Mouse (Mus musculus) adrenal gland, postnatal 10 days (tissue): ENCODE data around the gene Myl3. TPM values are rescaled to one million over a fixed set of nuclear protein-coding genes. Genes with fewer than 3 reads are reported as not detected.
A peak's percentile ranks its signal among the peaks of the same experiment; 100 is the strongest.

Experiments used
- DNase-seq: peaks from one replicate; pipeline ENCODE4 v3.0.0; 2021; ENCODE audit warnings: mixed read lengths
- total RNA-seq, 2 experiments: library from RNA; stranded (reverse); gene quantifications; 2 replicates each; pipeline ENCODE4 v1.2.3; 2021

Gene Myl3
- total RNA-seq, 2 experiments from 2014 or later: 10.6 to 78.0 TPM

DNA sequence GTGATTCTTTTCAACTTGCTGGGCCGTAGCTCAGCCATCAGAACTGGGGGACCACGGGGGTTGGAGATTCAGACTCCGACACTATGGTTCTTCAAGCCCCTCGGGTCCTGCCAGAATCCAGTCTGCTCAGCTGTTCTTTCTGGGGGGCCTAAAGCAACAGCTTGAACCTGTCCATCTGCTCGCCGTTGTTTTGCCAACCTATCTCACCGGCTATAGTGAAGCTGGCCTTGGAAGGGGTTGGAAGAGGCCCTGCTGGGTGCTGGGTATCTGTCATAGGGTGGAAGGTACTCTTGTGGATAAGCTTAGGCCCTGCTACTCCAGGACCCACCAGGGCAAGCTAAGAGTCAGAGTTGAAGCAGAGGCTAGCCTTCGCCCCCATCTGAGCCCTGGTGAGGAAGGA, 19.2 kb downstream of the Myl3 start:
- DNase-seq: no peak

DNA sequence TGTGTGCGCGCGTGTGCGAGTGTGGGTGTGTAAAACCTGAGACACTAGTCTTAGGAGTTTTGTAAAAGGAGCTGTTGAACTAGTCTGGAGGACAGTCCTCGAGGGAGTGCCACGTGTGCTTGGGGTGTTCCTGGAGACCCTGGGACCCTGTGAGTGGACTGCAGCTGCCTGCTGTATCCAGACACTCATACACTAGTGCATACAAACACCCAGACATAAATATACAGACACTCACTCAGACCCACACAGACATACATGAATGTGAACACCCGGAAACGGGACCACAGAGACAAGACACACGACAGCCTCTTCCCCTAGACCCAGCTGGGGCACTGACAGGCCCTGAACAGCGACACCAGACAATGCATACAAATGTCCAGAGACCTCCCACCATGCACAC, 21.1 kb downstream of the Myl3 start:
- DNase-seq: no peak

- DNase-seq: no peak
These were observed 21.7 kb downstream of the Myl3 start for GRCm38 (mm10) chr9:110763405-110763804.

GRCm38 (mm10) chr9:110772336-110772735, 30.7 kb downstream of the Myl3 start:
- DNase-seq: no peak

GRCm38 (mm10) chr9:110774403-110775268, 33.0 kb downstream of the Myl3 start:
- DNase-seq: peak; percentile 36

GRCm38 (mm10) chr9:110775269-110776022, 33.8 kb downstream of the Myl3 start:
- no peak for DNase-seq

- DNase-seq: no peak
These were observed 36.4 kb downstream of the Myl3 start for GRCm38 (mm10) chr9:110778100-110778499.

- no peak for DNase-seq
These were observed 36.9 kb downstream of the Myl3 start for GRCm38 (mm10) chr9:110778559-110778958.

- DNase-seq: peak; percentile 29
These were observed 37.7 kb downstream of the Myl3 start for GRCm38 (mm10) chr9:110779242-110779913.

- peak; percentile 99 for DNase-seq
These were observed 39.6 kb downstream of the Myl3 start for GRCm38 (mm10) chr9:110781256-110781721.

- peak; percentile 95 for DNase-seq
These were observed 40.1 kb downstream of the Myl3 start for GRCm38 (mm10) chr9:110781731-110782130.

DNA sequence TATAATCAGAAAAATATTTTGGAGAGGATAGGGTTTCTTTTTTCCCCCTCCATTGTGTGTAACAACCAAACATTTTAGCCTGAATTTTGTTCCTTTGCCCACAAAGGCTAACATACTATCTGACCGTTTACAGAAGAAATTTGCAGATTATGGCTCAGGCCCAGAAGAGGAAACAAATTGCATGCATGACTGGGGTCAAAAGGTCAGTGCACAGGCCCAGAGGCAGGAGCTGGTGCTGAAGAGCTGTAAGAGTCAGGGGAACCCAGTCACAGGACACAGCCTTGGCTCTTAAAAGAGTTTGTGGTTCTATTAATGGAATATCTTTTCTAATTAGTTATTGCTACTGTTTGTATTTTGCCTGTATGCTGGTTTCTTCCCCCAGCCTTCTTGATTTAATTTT, 42.0 kb downstream of the Myl3 start:
- no peak for DNase-seq

DNA sequence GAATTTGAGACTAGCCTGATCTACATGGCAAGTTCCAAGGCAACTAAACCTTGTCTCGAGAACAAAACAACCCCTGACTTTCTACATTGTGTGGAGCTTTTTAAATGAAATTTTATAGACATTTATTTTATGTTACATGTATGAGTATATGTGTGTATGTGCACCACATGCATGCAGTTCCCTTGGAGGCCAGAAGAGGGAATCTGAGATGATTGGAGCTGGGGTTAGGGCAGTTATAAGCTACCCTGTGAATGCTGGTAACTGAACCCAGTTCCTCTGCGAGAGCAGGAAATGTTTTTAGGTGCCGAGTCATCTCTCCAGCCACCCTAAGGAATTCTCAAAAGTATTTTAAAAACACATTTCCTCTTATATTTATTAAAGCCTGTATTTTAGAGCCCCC, 46.5 kb downstream of the Myl3 start:
- no peak for DNase-seq

DNA sequence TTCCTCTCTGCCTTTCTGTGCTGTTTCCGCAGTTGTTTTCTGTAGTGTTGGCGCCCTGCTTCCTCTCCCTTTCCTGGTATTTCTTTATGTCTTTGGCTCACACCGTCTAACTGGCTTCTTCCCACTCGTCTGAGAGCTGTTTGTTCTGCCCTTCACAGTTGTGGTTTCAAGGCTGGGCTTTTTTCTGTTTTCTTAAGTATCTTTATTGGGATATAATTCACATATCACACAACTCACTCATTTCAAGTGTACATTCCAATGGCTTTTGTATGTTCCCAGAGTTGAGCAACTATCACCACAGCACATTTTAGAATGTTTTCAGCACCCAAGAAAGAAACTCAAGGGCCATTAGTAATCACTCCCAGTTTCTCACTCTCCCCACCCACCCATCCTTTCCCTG, 48.8 kb downstream of the Myl3 start:
- DNase-seq: no peak

DNA sequence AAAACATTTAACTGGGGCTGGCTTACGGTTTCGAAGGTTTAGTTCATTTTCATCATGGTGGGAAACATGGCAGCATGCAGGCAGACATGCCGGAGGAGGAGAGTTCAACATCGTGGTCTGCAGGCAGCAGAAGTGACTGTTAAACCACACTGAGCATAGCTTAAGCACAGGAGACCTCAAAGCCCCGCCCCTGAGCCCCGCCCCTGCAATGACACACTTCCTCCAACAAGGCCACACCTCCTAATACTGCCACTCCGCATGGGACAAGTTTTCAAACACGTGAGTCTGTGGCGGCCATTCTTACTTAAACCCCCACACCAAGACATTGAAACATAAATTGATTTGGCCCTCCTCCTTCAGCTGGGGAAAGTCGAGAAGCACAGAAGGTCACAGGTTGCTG, 55.4 kb downstream of the Myl3 start:
- DNase-seq: no peak

- DNase-seq: no peak
These were observed 56.2 kb downstream of the Myl3 start, which contains the start of gene Prss42 for GRCm38 (mm10) chr9:110797866-110798265. TSS of gene Prss42 (plus strand) at chr9:110798166.

GRCm38 (mm10) chr9:110800834-110801479, 59.3 kb downstream of the Myl3 start:
- no peak for DNase-seq

- no peak for DNase-seq
These were observed 61.6 kb downstream of the Myl3 start for GRCm38 (mm10) chr9:110803294-110803693.

- no peak for DNase-seq
These were observed 68.4 kb downstream of the Myl3 start for GRCm38 (mm10) chr9:110810051-110810450.

DNA sequence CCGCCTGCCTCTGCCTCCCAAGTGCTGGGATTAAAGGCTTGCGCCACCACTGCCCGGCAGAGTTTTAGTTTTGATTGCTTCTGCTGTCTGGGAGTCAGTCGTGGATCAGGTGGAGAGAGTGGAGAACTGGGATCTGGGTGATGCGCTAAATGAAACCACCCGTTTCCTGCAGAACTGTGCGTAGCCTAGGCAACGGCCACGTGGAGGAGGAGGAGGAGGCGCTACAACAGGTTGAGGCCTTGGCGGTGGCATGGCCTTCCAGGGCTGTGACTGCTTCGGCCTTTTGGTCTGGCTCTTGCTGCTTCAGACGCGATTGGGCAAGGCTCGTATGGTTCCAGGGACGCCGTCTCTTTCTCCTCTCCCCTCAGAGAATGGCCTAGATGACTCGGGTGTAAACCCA, 72.1 kb downstream of the Myl3 start, which contains the start of gene Prss44:
TSS of gene Prss44 (plus strand) at position 206 of the 400 bp plus-strand sequence.
- no peak for DNase-seq
